Mouse (Mus musculus) effector memory CD4-positive, alpha-beta T cell, adult 5 months (primary cell): ENCODE measurements around the gene 2610507B11Rik. TPM values are rescaled to one million over a fixed set of nuclear protein-coding genes. Genes with fewer than 3 reads are reported as not detected.

Experiments
- polyA plus RNA-seq: library from polyadenylated mRNA; unstranded; fragments of 100-300 nt; shearing (Covaris generic); gene quantifications from one replicate; pipeline ENCODE4 v1.2.1, GENCODE M21; 2017

The 2610507B11Rik gene
- 57.5 TPM for polyA plus RNA-seq

GRCm38 (mm10) chr11:78261380-78262352 lies at the start of gene 2610507B11Rik:
2610507B11Rik (plus strand) TSS chr11:78261752.

GRCm38 (mm10) chr11:78245627-78246317 lies 15.8 kb upstream of the 2610507B11Rik start, which contains the start of the genes Sdf2 and Supt6:
Sdf2 (plus strand) TSS chr11:78245746.
Supt6 (minus strand) TSS chr11:78245987.

DNA sequence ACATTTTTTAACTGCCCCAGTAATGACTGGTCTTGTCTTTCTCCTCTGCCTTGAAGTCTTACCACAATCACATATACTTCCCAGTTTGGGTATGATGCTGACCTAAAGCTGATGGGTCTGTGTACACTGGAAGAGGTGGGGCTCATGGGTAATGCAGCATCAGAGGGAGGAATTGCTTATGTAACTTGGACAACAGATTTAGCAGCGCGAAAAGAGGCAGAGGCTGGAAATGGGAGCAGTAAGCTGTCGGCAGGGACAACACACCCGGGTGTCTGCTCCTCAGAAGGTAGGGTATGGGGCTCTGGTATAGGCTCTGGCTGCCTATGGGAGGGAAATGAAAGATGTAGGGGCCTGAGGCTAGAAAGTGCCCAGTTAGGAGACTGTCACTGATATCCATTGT lies 29.1 kb downstream of the 2610507B11Rik start, which contains the start of gene BC030499:
BC030499 (plus strand) TSS at position 188 of the 400 bp plus-strand sequence.

DNA sequence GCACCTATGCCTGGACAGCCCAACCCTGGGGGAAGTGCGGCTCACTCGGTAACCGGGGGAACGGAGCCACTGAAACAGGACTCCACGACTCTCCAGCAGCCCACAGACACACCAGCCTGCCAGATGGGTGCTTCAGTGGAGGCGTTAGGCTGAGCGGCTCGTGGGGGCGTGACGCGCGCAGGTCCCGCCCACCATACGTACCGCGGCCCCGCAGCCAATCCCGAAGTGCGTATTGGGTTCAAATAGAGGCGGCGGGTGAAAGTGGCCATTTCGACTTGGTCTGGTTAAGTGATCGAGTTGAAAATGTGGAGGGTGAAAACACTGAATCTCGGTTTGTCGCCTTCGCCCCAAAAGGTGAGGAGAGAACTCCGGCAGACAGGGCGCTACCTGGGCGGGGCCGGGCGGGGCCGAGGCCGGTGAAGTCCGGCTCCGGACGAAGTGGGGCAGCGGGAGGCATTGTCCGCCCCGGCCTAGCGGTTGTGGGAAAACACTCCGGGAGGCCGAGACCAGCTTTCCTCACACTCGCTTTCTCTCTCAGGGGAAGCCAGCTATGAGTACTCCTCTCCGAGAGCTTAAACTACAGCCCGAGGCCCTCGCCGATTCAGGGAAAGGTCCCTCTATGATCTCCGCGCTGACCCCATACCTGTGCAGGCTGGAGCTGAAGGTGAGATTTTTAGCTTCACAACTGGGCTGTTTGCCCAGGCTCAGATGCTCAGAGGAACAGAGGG lies 40.0 kb downstream of the 2610507B11Rik start, which contains the start of gene Spag5:
Spag5 (plus strand) TSS at position 173 of the 728 bp plus-strand sequence.

DNA sequence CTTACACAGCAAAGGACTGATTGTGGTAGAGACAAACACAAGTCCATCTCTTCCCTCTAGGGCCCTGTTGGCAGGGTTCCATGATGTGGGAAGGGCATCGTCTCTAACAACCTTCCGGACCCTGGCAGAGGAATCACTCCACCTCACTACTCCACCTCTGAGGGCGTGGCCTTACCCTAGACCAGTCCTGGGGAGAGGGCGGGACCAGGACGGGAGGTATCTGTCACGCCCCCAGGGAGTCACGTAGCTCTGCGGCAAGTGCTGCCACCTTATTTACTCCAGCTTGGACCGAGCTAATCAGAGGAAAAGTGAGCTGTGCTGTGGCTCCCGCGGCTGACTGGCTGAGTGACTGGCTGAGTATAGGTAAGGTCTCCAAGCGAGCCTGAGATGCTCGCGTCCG lies 61.3 kb downstream of the 2610507B11Rik start, which contains the start of gene Aldoc:
Aldoc (plus strand) TSS at position 109 of the 400 bp plus-strand sequence.

GRCm38 (mm10) chr11:78327634-78328511 lies 66.3 kb downstream of the 2610507B11Rik start, which contains the start of gene Pigs:
Pigs (plus strand) TSS chr11:78328415.

Other genes starting within 250 kb of the 2610507B11Rik start
- gene Dhrs13, start 229.5 kb upstream of the 2610507B11Rik start, polyA plus RNA-seq: 1.9 TPM
- 23.3 TPM for gene Flot2, start 223.8 kb upstream of the 2610507B11Rik start, polyA plus RNA-seq
- 21.6 TPM for gene Eral1, start 181.4 kb upstream of the 2610507B11Rik start, polyA plus RNA-seq
- gene Fam222b, start 167.1 kb upstream of the 2610507B11Rik start, polyA plus RNA-seq: 17.6 TPM
- gene Traf4, start 96.2 kb upstream of the 2610507B11Rik start, polyA plus RNA-seq: 108 TPM
- 15.5 TPM for gene Nek8, start 85.1 kb upstream of the 2610507B11Rik start, polyA plus RNA-seq
- 7.0 TPM for gene Tlcd1, start 85.0 kb upstream of the 2610507B11Rik start, polyA plus RNA-seq
- gene Rpl23a, start 78.2 kb upstream of the 2610507B11Rik start, polyA plus RNA-seq: 1,692 TPM
- gene Rab34, start 73.3 kb upstream of the 2610507B11Rik start, polyA plus RNA-seq: not detected
- not detected for gene Proca1, start 68.4 kb upstream of the 2610507B11Rik start, polyA plus RNA-seq
- 104 TPM for gene Sdf2, start 16.0 kb upstream of the 2610507B11Rik start, polyA plus RNA-seq
- 42.6 TPM for gene Supt6, start 15.8 kb upstream of the 2610507B11Rik start, polyA plus RNA-seq
- not detected for gene BC030499, start 29.1 kb downstream of the 2610507B11Rik start, polyA plus RNA-seq
- gene Spag5, start 39.8 kb downstream of the 2610507B11Rik start, polyA plus RNA-seq: 1.2 TPM
- gene Aldoc, start 61.2 kb downstream of the 2610507B11Rik start, polyA plus RNA-seq: 3.8 TPM
- 65.6 TPM for gene Pigs, start 66.7 kb downstream of the 2610507B11Rik start, polyA plus RNA-seq
- 30.0 TPM for gene Unc119, start 81.7 kb downstream of the 2610507B11Rik start, polyA plus RNA-seq
- gene Foxn1, start 124.8 kb downstream of the 2610507B11Rik start, polyA plus RNA-seq: not detected
- not detected for gene Slc13a2, start 160.5 kb downstream of the 2610507B11Rik start, polyA plus RNA-seq
- 1.0 TPM for gene Slc46a1, start 203.9 kb downstream of the 2610507B11Rik start, polyA plus RNA-seq
- gene Sarm1, start 236.0 kb downstream of the 2610507B11Rik start, polyA plus RNA-seq: 1.8 TPM
- gene Vtn, start 237.3 kb downstream of the 2610507B11Rik start, polyA plus RNA-seq: not detected
- not detected for gene Sebox, start 241.7 kb downstream of the 2610507B11Rik start, polyA plus RNA-seq